Mouse (Mus musculus): ENCODE measurements around the gene Cyld. TPM values are rescaled to one million over a fixed set of nuclear protein-coding genes. Genes with fewer than 3 reads are reported as not detected.
A peak's percentile ranks its signal among the peaks of the same experiment; 100 is the strongest.

The Cyld gene
- polyA plus RNA-seq, 1 experiment from 2014 or later: 19.2 TPM

- peak overlapping the region; percentile 26 for H3K4me3 ChIP-seq (replicated peaks; ENCODE audit: low read length)
- H3K27ac ChIP-seq (ENCODE audit: low read length): no peak overlapping the region
- peak; percentile 78 for ATAC-seq
- no peaks in the 10 kb centered on the region for H3K27me3 ChIP-seq (replicated peaks; ENCODE audit: control insufficient read depth, insufficient read depth, low read length)
- no peaks in the 10 kb centered on the region for H3K9me3 ChIP-seq (ENCODE audit: control insufficient read depth, low read length)
- H3K9ac ChIP-seq (replicated peaks; ENCODE audit: low read depth, low read length): peak overlapping the region; percentile 16; the same call in 1 of the 2 replicates
- 30% methylated on average over 24 of the region's 24 CpGs for WGBS
- peaks cover 12% of the 10 kb centered on the region for H3K4me1 ChIP-seq (replicated peaks; ENCODE audit: control insufficient read depth, insufficient read depth, low read length)
- no peaks in the 10 kb centered on the region for H3K36me3 ChIP-seq (ENCODE audit: control insufficient read depth, insufficient read depth)
- peak overlapping the region; percentile 36 for H3K4me2 ChIP-seq (ENCODE audit: low read length)
Measured at GRCm38 (mm10) chr8:88793746-88794614, 97.2 kb downstream of the Cyld start.

GRCm38 (mm10) chr8:88794615-88794907, 97.7 kb downstream of the Cyld start:
- no peak overlapping the region for H3K4me2 ChIP-seq (ENCODE audit: low read length)
- no peak overlapping the region for H3K4me3 ChIP-seq (replicated peaks; ENCODE audit: low read length)
- no peaks in the 10 kb centered on the region for H3K27me3 ChIP-seq (replicated peaks; ENCODE audit: control insufficient read depth, insufficient read depth, low read length)
- no peak overlapping the region for H3K9ac ChIP-seq (replicated peaks; ENCODE audit: low read depth, low read length)
- H3K9me3 ChIP-seq (ENCODE audit: control insufficient read depth, low read length): no peaks in the 10 kb centered on the region
- H3K4me1 ChIP-seq (replicated peaks; ENCODE audit: control insufficient read depth, insufficient read depth, low read length): peaks cover 12% of the 10 kb centered on the region
- no peak overlapping the region for H3K27ac ChIP-seq (ENCODE audit: low read length)
- WGBS: 65% methylated on average over 7 of the region's 7 CpGs
- no peaks in the 10 kb centered on the region for H3K36me3 ChIP-seq (ENCODE audit: control insufficient read depth, insufficient read depth)
- peak; percentile 23; the same call in 1 of the 2 replicates for ATAC-seq

GRCm38 (mm10) chr8:88795896-88796295, 99.1 kb downstream of the Cyld start:
- no peaks in the 10 kb centered on the region for H3K9me3 ChIP-seq (ENCODE audit: control insufficient read depth, low read length)
- H3K4me2 ChIP-seq (ENCODE audit: low read length): no peak overlapping the region
- no peak for ATAC-seq
- H3K9ac ChIP-seq (replicated peaks; ENCODE audit: low read depth, low read length): no peak overlapping the region
- H3K36me3 ChIP-seq (ENCODE audit: control insufficient read depth, insufficient read depth): no peaks in the 10 kb centered on the region
- peaks cover 12% of the 10 kb centered on the region for H3K4me1 ChIP-seq (replicated peaks; ENCODE audit: control insufficient read depth, insufficient read depth, low read length)
- WGBS: 91% methylated on average over 5 of the region's 5 CpGs
- H3K4me3 ChIP-seq (replicated peaks; ENCODE audit: low read length): no peak overlapping the region
- H3K27ac ChIP-seq (ENCODE audit: low read length): no peak overlapping the region
- no peaks in the 10 kb centered on the region for H3K27me3 ChIP-seq (replicated peaks; ENCODE audit: control insufficient read depth, insufficient read depth, low read length)

- ATAC-seq: no peak
- H3K27ac ChIP-seq (ENCODE audit: low read length): no peak overlapping the region
- H3K4me3 ChIP-seq (replicated peaks; ENCODE audit: low read length): no peak overlapping the region
- H3K4me2 ChIP-seq (ENCODE audit: low read length): no peak overlapping the region
- H3K9ac ChIP-seq (replicated peaks; ENCODE audit: low read depth, low read length): no peak overlapping the region
- no peaks in the 10 kb centered on the region for H3K36me3 ChIP-seq (ENCODE audit: control insufficient read depth, insufficient read depth)
- H3K9me3 ChIP-seq (ENCODE audit: control insufficient read depth, low read length): no peaks in the 10 kb centered on the region
- peaks cover 12% of the 10 kb centered on the region for H3K4me1 ChIP-seq (replicated peaks; ENCODE audit: control insufficient read depth, insufficient read depth, low read length)
- WGBS: 93% methylated on average over 9 of the region's 9 CpGs
- no peaks in the 10 kb centered on the region for H3K27me3 ChIP-seq (replicated peaks; ENCODE audit: control insufficient read depth, insufficient read depth, low read length)
Measured at GRCm38 (mm10) chr8:88796651-88797050, 99.8 kb downstream of the Cyld start.

Other genes with a start within 250 kb of the Cyld start
- 28.3 and 28.5 TPM in 2 replicates for gene Nkd1, start 175.7 kb upstream of the Cyld start, polyA plus RNA-seq (2015; fragmentation: Nextera tagmentation; extraction: Ambion mirVana)
- gene Snx20, start 60.9 kb upstream of the Cyld start, polyA plus RNA-seq (2015; fragmentation: Nextera tagmentation; extraction: Ambion mirVana): 1.0 and 1.1 TPM in 2 replicates
- 0.06 and 0.20 TPM in 2 replicates for gene Nod2, start 49.7 kb upstream of the Cyld start, polyA plus RNA-seq (2015; fragmentation: Nextera tagmentation; extraction: Ambion mirVana)